8 mouse cellular contexts compared by ENCODE assay signal in genomic region chr1:14108450-14109189, GRCm38 (mm10).
DNase-seq lines count a peak whose midpoint lies in the region; ATAC-seq and TF ChIP-seq lines count a peak whose summit lies in the region.

No protein-coding gene starts in this region.

- H3K4me2 ChIP-seq in hindbrain, embryonic 13.5 days = no peak overlapping the region
- no peak overlapping the region for H3K4me2 ChIP-seq in hindbrain, embryonic 12.5 days (replicated peaks)

- H3K36me3 ChIP-seq in hindbrain, embryonic 13.5 days = no peaks in the 10 kb centered on the region
- no peaks in the 10 kb centered on the region for H3K36me3 ChIP-seq in hindbrain, embryonic 12.5 days

- no peaks in the 10 kb centered on the region for H3K4me1 ChIP-seq in hindbrain, embryonic 13.5 days (replicated peaks)
- no peaks in the 10 kb centered on the region; the same call in 1 of the 2 replicates for H3K4me1 ChIP-seq in hindbrain, embryonic 12.5 days

- peak; percentile 39 for ATAC-seq in hindbrain, embryonic 13.5 days (ENCODE audit: low FRiP score)
- no peak for ATAC-seq in hindbrain, embryonic 12.5 days (ENCODE audit: low FRiP score)
- ATAC-seq in activated CD4-positive, CD25-positive, alpha-beta regulatory T cell, adult 4 months = no peak

- no peak for TF ChIP-seq CTCF in gastrocnemius, adult 2 months (IDR thresholded peaks at IDR 0.05)

- H3K9me3 ChIP-seq in hindbrain, embryonic 13.5 days = no peaks in the 10 kb centered on the region
- H3K9me3 ChIP-seq in hindbrain, embryonic 12.5 days (replicated peaks) = no peaks in the 10 kb centered on the region

- H3K27ac ChIP-seq in hindbrain, embryonic 13.5 days = no peak overlapping the region
- H3K27ac ChIP-seq in hindbrain, embryonic 12.5 days = no peak overlapping the region
- no peak overlapping the region for H3K27ac ChIP-seq in gastrocnemius, adult 2 months

- H3K4me3 ChIP-seq in hindbrain, embryonic 13.5 days = no peak overlapping the region
- H3K4me3 ChIP-seq in hindbrain, embryonic 12.5 days = no peak overlapping the region
- peak overlapping the region; percentile 23; the same call in 1 of the 2 replicates for H3K4me3 ChIP-seq in gastrocnemius, adult 2 months

- H3K27me3 ChIP-seq in hindbrain, embryonic 13.5 days = no peaks in the 10 kb centered on the region
- H3K27me3 ChIP-seq in hindbrain, embryonic 12.5 days = no peaks in the 10 kb centered on the region

- no peak overlapping the region for H3K9ac ChIP-seq in hindbrain, embryonic 13.5 days
- no peak overlapping the region for H3K9ac ChIP-seq in hindbrain, embryonic 12.5 days

- intact Hi-C loops in gastrocnemius, adult 2 months (cut with DNase I) = no loop called here

- WGBS in hindbrain, embryonic 13.5 days = 63% methylated on average over 7 of the region's 7 CpGs
- 73% methylated on average over 7 of the region's 7 CpGs for WGBS in hindbrain, embryonic 12.5 days

- peak; percentile 64 for DNase-seq in brain, adult 2 months (ENCODE audit: low read depth, low spot score)
- DNase-seq in gastrocnemius, adult 2 months = peak; percentile 60
- peak; percentile 74 to 81 for DNase-seq in layer of hippocampus, postnatal 10 days (ENCODE audit: low spot score in 2 of 2)
- no peak for DNase-seq in thymus, postnatal 36 days
- DNase-seq in natural killer cell, adult 2 months (ENCODE audit: low spot score in 2 of 2) = no peak

Comparison
In these comparisons a context has a peak if more than half of its experiments do, and no peak if none do; other contexts are left out.
1. DNase-seq: peak in brain, adult 2 months (single experiment), gastrocnemius, adult 2 months (single experiment) and layer of hippocampus, postnatal 10 days (2 of 2); none in thymus, postnatal 36 days (0 of 2) and natural killer cell, adult 2 months (0 of 2).